Mouse (Mus musculus) lung, adult 2 months (tissue): ENCODE results near the gene Arhgef39.

Experiments used
- CTCF ChIP-seq: fragments of 200-500 bp; IDR thresholded peaks from 2 replicates; pipeline ENCODE4 v1.5.1; 2011; ENCODE audit warnings: mild to moderate bottlenecking, low read length, control low read depth; ENCODE audit not compliant: insufficient read depth
- POLR2A ChIP-seq: fragments of 200-500 bp; IDR thresholded peaks from 2 replicates; pipeline ENCODE4 v1.6.1; 2011; ENCODE audit warnings: low read depth, mild to moderate bottlenecking, control low read depth, low read length, borderline replicate concordance; ENCODE audit errors: extremely low read depth

DNA sequence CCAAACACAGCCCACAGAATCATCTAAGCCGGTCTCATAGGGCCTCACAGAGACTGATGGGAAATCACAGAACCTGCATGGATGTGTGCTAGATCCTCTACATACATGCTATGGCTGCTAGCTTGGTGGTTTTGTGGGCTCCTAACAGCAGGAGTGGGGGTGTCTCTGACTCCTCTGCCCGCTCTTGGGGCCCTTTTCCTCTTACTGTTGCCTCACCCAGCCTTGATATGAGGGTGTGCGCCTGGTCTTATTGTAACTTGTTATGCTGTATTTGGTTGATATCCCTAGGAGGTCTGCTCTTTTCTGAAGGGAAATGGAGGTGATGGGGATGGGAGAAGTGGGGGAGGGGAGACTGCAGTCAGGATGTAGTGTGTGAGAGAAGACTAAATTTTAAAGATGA lies 9.9 kb downstream of the Arhgef39 start:
- TF ChIP-seq CTCF (no peak), POLR2A (no peak)
